Mouse (Mus musculus) heart, embryonic 12.5 days (tissue): ENCODE results near the gene Dbi. TPM values are rescaled to one million over a fixed set of nuclear protein-coding genes. Genes with fewer than 3 reads are reported as not detected.

Source experiments
- ATAC-seq: fragments of 200-750 bp; cut with Nextera tagmentation; 2 replicates; pipeline ENCODE4 v1.8.0; 2017; ENCODE audit warnings: moderate TSS enrichment, moderate library complexity; ENCODE audit not compliant: insufficient number of reproducible peaks, low FRiP score
- H3K27ac ChIP-seq: fragments of 300-500 bp; sonication (generic); 2 replicates; pipeline ENCODE4 v1.5.1; 2016; ENCODE audit warnings: mild to moderate bottlenecking, moderate library complexity; ENCODE audit not compliant: poor library complexity, severe bottlenecking
- H3K27me3 ChIP-seq: fragments of 300-500 bp; sonication (generic); replicated peaks from 2 replicates; pipeline ENCODE4 v1.6.1; 2016; ENCODE audit warnings: mild to moderate bottlenecking, moderate library complexity
- H3K36me3 ChIP-seq: fragments of 300-500 bp; sonication (generic); 2 replicates; pipeline ENCODE4 v1.6.1; 2016; ENCODE audit warnings: mild to moderate bottlenecking, moderate library complexity
- H3K4me1 ChIP-seq: fragments of 300-500 bp; sonication (generic); replicated peaks from 2 replicates; pipeline ENCODE4 v1.6.1; 2016; ENCODE audit warnings: mild to moderate bottlenecking
- H3K4me2 ChIP-seq: fragments of 300-500 bp; sonication (generic); 2 replicates; pipeline ENCODE4 v1.6.1; 2016; ENCODE audit warnings: mild to moderate bottlenecking, moderate library complexity
- H3K4me3 ChIP-seq: fragments of 300-500 bp; sonication (generic); 2 replicates; pipeline ENCODE4 v1.5.1; 2016; ENCODE audit warnings: mild to moderate bottlenecking
- H3K9ac ChIP-seq: fragments of 300-500 bp; sonication (generic); 2 replicates; pipeline ENCODE4 v1.6.1; 2016; ENCODE audit warnings: mild to moderate bottlenecking, moderate library complexity
- H3K9me3 ChIP-seq: fragments of 300-500 bp; sonication (generic); replicated peaks from 2 replicates; pipeline ENCODE4 v1.6.1; 2016; ENCODE audit warnings: mild to moderate bottlenecking, moderate library complexity
- WGBS: fragments of 180-500 bp; shearing (Covaris S2); methylation state at CpG from one replicate; pipeline ENCODE4 v1.1.7; 2016; 5-methylcytosine and 5-hydroxymethylcytosine counted together
- polyA plus RNA-seq: library from polyadenylated mRNA; unstranded; fragments of >200 nt; fragmentation: Nextera tagmentation; extraction: Ambion mirVana; gene quantifications from 2 replicates; pipeline ENCODE4 v1.2.1, GENCODE M21; 2016

Gene Dbi
- polyA plus RNA-seq, 1 experiment from 2014 or later = 695 TPM

DNA sequence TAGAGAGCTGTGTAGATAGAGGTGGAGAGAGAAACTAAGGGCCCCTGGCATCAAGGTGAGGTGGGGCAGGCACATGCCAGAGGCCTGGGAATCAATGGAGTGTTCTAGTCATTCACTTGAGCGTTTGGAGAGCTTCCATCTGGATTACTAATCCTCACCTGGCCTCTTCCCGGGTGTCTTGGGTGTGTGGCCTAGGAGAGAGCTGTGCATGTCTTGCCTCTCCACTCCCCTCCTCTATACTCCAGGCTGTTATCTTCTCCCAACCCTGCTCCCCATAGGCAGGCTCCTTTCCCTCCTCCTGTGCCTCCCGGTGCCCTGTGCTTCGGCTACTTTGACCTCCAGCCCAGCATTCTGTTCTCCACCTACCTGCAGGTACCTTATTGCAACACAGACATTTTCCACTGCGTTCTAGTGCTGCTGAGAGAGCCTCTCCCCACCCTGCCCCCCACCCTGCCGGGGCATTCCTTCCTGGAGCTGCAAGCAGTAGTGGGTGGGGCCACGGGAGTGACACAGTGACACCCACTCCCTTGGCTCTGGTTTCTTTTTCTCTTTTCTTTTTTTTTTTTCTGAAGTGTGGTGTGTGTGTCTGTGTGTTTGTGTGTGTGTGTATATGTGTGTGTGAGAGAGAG lies 37.8 kb downstream of the Dbi start:
- 8% methylated on average over 7 of the region's 7 CpGs for WGBS
- no peak overlapping the region for H3K9ac ChIP-seq
- H3K4me1 ChIP-seq = peaks cover 29% of the 10 kb centered on the region
- no peaks in the 10 kb centered on the region for H3K36me3 ChIP-seq
- H3K27me3 ChIP-seq = no peaks in the 10 kb centered on the region
- no peaks in the 10 kb centered on the region for H3K9me3 ChIP-seq
- peak overlapping the region; percentile 43; the same call in 1 of the 2 replicates for H3K27ac ChIP-seq
- no peak overlapping the region for H3K4me3 ChIP-seq
- H3K4me2 ChIP-seq = peak overlapping the region; percentile 29
- ATAC-seq = peak; percentile 63; the same call in 1 of the 2 replicates

DNA sequence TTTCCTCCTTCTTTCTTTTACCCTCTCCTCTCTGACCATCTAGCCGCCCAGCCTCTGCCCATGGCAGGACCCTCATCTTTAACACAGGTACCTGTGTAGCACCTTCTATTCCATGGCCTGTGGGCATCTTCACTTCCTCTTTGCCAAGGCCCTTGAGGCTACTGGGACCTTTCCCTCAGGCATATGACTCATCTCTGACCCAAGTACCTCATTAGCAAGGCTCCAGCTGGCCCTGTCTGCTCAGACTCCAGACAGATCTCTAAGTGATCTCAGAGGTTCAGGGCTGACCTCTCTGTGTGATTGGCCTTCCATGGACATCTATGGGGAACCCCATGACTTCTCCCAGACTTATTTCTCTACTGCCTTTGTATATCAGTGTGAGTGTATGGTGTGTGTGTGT lies 40.2 kb downstream of the Dbi start:
- Histone ChIP-seq H3K4me1 (peaks cover 26% of the 10 kb centered on the region), H3K4me2 (no peak overlapping the region), H3K9me3 (no peaks in the 10 kb centered on the region), H3K9ac (no peak overlapping the region), H3K27me3 (no peaks in the 10 kb centered on the region), H3K27ac (no peak overlapping the region), H3K4me3 (no peak overlapping the region), H3K36me3 (no peaks in the 10 kb centered on the region)
- 79% methylated on average over 1 of the region's 1 CpGs for WGBS
- ATAC-seq = no peak

DNA sequence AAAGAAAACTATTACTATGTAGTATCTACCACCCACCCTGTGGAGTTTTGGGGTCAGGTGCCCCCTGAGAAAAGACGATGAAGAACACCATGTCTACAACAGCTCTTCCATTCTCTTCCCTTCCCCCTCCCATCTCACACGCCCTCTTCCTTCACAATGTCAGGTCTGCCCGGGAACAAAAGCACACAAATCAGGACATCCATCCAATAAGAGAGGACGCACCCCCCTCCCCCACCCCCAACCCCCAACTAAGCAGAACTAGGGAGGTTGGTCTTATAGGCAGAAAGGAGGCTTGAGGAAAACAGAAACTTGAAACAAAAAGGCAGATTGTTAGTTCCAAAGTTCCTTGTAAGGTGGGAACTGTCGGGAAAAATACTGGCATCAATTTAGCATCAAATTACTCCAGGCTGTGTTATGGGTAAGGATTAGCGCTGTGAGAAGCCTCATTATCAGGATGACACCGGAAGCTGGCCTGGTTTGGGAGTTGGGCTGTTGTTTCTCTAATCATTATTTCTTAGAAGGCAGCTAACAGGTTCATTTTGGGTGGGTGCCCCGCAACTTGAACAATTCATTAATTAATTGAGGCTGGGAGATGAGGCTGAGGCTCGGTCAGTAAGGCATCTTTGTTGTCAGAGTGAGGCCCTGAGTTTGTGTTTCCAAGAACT lies 43.0 kb downstream of the Dbi start:
- no peaks in the 10 kb centered on the region for H3K36me3 ChIP-seq
- H3K9me3 ChIP-seq = no peaks in the 10 kb centered on the region
- no peaks in the 10 kb centered on the region for H3K27me3 ChIP-seq
- WGBS = 25% methylated on average over 9 of the region's 9 CpGs
- no peak overlapping the region for H3K27ac ChIP-seq
- H3K4me2 ChIP-seq = no peak overlapping the region
- no peak overlapping the region for H3K9ac ChIP-seq
- no peak overlapping the region for H3K4me3 ChIP-seq
- H3K4me1 ChIP-seq = peaks cover 23% of the 10 kb centered on the region
- ATAC-seq = no peak

DNA sequence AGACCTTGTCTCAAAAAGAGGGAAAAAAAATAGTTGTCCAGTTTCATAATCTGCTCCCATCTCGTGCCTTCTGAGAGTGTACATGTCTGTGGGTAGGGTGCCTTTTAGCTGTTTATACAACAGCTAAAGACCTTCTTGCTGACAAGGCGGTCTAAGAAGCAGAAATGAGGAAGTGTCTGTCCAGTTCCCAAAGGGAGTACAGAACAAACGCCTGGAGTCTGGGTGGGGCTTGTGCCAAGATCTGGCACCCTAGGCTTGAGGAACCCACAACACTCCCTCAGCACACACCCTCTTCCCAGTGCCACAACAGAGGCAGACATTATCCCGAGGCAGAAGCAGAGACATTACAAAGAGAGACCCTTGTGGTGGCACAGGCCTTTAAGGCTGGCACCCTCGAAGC lies 45.4 kb downstream of the Dbi start:
- no peak overlapping the region for H3K9ac ChIP-seq
- peaks cover 19% of the 10 kb centered on the region for H3K4me1 ChIP-seq
- H3K36me3 ChIP-seq = no peaks in the 10 kb centered on the region
- H3K9me3 ChIP-seq = no peaks in the 10 kb centered on the region
- WGBS = 79% methylated on average over 5 of the region's 5 CpGs
- ATAC-seq = no peak
- no peak overlapping the region for H3K4me3 ChIP-seq
- H3K4me2 ChIP-seq = no peak overlapping the region
- no peak overlapping the region for H3K27ac ChIP-seq
- no peaks in the 10 kb centered on the region; the same call in 1 of the 2 replicates for H3K27me3 ChIP-seq

DNA sequence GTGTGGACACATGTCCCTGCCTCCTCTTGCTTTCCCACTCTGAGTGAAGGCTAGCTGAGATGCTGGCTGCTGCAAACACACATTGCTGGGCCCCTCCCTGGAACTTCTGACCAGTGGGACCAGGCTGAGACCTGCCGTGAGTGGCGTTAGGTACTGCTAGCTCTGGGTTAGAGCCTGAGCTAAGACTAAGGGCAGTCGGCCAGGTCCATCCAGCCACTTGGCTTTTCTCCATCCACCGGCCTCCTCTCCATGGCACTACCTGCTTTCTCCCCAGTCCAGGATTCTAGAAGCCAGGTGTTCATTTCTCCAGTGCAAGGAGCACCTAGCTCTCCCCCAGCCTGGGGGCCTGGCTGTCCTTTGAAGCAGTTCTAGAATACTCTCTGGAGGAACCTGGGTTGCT lies 45.9 kb downstream of the Dbi start:
- Histone ChIP-seq H3K27ac (no peak overlapping the region), H3K9me3 (no peaks in the 10 kb centered on the region), H3K36me3 (no peaks in the 10 kb centered on the region), H3K9ac (no peak overlapping the region), H3K27me3 (no peaks in the 10 kb centered on the region; the same call in 1 of the 2 replicates), H3K4me3 (no peak overlapping the region), H3K4me2 (no peak overlapping the region), H3K4me1 (peaks cover 19% of the 10 kb centered on the region)
- ATAC-seq = no peak
- WGBS = 70% methylated on average over 4 of the region's 4 CpGs

DNA sequence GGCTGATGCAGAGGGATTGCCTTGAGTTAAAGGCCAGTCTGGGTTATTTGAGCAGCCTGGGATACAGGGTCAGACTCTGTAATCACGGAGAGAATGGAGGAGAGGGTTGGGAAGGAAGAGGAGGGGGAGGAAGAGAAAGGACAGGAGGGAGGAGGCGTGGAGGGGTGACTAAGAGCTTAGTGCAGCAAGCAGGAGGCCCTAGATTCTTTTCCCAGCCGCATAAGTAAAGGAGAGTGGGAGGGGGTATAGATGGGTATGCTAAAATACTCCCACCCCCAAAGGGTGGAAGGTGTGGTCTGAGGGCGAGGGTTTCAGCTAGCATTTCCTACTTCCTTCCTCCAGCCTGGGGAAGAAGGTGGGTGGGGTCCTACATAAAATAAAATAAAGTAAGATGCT lies 46.6 kb downstream of the Dbi start:
- Histone ChIP-seq H3K4me2 (peak overlapping the region; percentile 89), H3K9me3 (no peaks in the 10 kb centered on the region), H3K27me3 (no peaks in the 10 kb centered on the region; the same call in 1 of the 2 replicates), H3K36me3 (no peaks in the 10 kb centered on the region), H3K4me3 (peak overlapping the region; percentile 46), H3K4me1 (peaks cover 19% of the 10 kb centered on the region), H3K27ac (peak overlapping the region; percentile 45; the same call in 1 of the 2 replicates), H3K9ac (peak overlapping the region; percentile 62; the same call in 1 of the 2 replicates)
- peak; percentile 35; the same call in 1 of the 2 replicates for ATAC-seq
- 34% methylated on average over 4 of the region's 4 CpGs for WGBS

DNA sequence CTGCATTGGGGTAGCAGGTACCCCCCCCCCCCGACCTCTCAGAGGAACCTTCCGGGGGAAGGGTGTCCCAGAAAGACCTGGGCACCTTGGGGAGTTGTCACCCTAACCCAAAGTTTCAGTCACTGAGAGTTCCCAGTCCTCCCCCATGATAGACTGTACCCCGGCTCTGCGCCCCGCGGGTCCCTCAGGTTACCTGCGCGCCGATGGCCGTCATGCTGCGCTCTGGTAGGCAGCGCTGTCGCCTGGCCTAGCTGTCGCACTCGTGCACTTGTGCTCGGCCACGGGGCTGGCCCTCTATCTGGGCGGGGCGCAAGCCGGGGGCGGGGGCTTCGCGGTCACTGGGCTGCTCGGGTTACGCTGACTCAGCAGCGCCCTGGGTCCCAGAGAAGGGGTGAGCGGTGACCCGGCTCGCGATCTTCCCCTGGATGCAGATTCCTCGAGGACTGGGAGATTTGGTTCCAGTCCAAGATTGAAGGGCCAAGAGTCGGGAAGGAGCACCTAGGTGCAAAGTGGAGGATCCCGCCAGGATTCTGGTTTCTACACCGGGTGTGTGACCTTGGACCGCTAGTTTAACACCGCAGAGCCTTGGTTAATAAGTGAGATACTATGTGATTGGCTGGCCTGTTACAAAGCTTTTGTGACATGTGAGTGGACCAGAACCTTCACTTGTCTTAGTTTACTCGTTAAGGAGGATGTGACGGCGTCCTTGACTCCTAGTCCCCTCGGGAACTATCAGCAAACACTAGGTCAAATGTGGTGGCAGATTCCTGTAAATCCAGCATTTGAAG lies 47.2 kb downstream of the Dbi start, which contains the start of gene Tmem37:
Tmem37 (minus strand) TSS at position 556 of the 788 bp plus-strand sequence.
- Histone ChIP-seq H3K9ac (peak within 1 kb of the TSS; percentile 62), H3K27ac (peak within 1 kb of the TSS; percentile 45; the same call in 1 of the 2 replicates), H3K4me3 (peak within 1 kb of the TSS; percentile 46), H3K4me2 (peak within 1 kb of the TSS; percentile 89), H3K27me3 (no peaks in the 10 kb centered on the region; the same call in 1 of the 2 replicates), H3K9me3 (no peaks in the 10 kb centered on the region), H3K36me3 (no peaks in the 10 kb centered on the region), H3K4me1 (peaks cover 23% of the 10 kb centered on the region)
- WGBS = 1% methylated on average over 40 of the region's 40 CpGs
- ATAC-seq = peak; percentile 85

DNA sequence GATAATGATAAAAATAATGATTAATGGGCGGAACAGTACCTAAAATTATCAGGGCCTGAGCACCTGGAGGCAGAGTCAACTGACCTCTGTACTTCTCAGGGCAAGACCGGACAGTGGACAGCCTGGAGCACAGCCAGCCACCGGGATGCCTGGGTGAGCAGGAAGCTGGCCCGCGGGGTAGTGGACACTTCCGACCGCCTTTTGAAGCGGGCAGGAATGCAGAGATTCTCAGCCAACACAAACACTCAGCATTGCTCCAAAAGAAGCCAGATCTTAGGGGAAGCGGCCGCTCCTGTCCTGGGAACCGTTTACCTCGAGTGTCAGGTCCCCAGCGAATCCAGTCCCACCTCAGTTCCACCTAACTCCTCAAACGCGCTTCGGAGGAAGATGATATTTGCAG lies 48.0 kb downstream of the Dbi start:
- H3K27me3 ChIP-seq = no peaks in the 10 kb centered on the region; the same call in 1 of the 2 replicates
- WGBS = 5% methylated on average over 16 of the region's 16 CpGs
- ATAC-seq = no peak
- no peaks in the 10 kb centered on the region for H3K9me3 ChIP-seq
- H3K4me3 ChIP-seq = peak overlapping the region; percentile 46
- H3K4me1 ChIP-seq = peaks cover 23% of the 10 kb centered on the region
- peak overlapping the region; percentile 62 for H3K9ac ChIP-seq
- peak overlapping the region; percentile 89 for H3K4me2 ChIP-seq
- no peak overlapping the region for H3K27ac ChIP-seq
- H3K36me3 ChIP-seq = peaks cover 2% of the 10 kb centered on the region; the same call in 1 of the 2 replicates

DNA sequence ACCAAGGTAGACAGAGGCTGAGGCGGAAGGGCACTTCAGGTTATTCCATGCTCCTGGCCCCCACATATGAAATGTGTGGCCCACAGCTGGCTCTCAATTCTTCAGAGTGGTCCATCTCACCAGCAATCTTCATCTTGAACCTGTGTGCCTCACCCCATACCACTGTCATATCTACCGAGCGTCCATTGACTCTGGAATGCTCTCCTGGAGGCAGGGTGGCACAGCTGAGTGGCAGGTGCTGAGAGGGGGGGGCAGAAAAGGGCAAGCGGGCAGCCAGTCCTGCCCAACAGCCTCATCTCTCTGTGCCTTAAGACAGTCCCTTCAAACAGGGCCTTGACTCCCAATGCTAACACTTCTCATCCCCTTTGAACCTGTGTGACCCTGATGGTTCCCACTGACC lies 49.7 kb downstream of the Dbi start:
- no peaks in the 10 kb centered on the region; the same call in 1 of the 2 replicates for H3K27me3 ChIP-seq
- H3K9ac ChIP-seq = no peak overlapping the region
- no peak overlapping the region for H3K4me3 ChIP-seq
- no peak overlapping the region for H3K27ac ChIP-seq
- ATAC-seq = no peak
- WGBS = 82% methylated on average over 4 of the region's 4 CpGs
- no peak overlapping the region for H3K4me2 ChIP-seq
- H3K4me1 ChIP-seq = peaks cover 23% of the 10 kb centered on the region
- no peaks in the 10 kb centered on the region for H3K9me3 ChIP-seq
- H3K36me3 ChIP-seq = peaks cover 9% of the 10 kb centered on the region; the same call in 1 of the 2 replicates

DNA sequence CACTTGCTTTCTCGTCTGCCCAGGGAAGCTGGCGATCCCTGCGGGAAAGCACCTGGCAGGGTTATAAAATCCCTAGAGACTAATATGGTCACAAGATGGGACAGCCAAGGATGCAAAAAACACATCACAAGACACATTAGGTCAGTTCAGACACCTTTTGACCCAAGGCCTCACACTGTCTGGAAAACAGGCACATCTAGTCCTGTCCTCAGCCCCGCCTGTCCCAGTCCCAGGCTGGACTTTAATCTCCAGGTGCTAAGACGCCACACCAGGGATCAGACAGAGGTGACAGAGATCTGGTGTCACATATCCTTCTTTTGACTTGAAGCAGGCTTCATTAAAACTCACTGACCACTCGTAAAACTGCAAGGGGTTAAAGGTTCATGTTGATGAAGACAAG lies 50.7 kb downstream of the Dbi start:
- Histone ChIP-seq H3K4me2 (no peak overlapping the region), H3K9ac (no peak overlapping the region; the same call in 1 of the 2 replicates), H3K4me3 (no peak overlapping the region), H3K36me3 (peaks cover 9% of the 10 kb centered on the region; the same call in 1 of the 2 replicates), H3K9me3 (no peaks in the 10 kb centered on the region), H3K4me1 (peaks cover 23% of the 10 kb centered on the region), H3K27me3 (no peaks in the 10 kb centered on the region; the same call in 1 of the 2 replicates), H3K27ac (no peak overlapping the region)
- 61% methylated on average over 6 of the region's 6 CpGs for WGBS
- ATAC-seq = no peak

DNA sequence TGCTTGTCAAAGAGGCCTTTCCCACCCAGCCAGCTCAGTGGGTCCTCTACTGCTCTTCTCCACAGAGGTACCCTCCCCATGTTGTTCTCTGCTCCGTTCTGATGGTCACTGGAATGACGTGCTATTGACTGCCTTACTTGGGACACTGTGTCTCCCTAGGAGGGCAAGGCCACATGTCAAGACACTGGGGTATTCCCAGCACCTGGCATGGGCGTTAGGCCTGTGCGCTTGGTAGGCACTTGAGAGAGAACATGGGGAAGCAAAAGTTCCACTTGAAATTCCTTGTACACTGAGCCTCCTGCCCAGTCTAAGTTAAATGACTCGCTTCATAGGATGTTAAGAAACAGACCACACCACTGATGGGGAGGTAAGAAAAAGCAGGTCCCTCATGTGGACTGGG lies 51.8 kb downstream of the Dbi start:
- WGBS = 61% methylated on average over 5 of the region's 5 CpGs
- Histone ChIP-seq H3K27ac (no peak overlapping the region), H3K9me3 (no peaks in the 10 kb centered on the region), H3K4me3 (no peak overlapping the region), H3K4me2 (no peak overlapping the region), H3K27me3 (no peaks in the 10 kb centered on the region; the same call in 1 of the 2 replicates), H3K4me1 (peaks cover 15% of the 10 kb centered on the region), H3K36me3 (peaks cover 9% of the 10 kb centered on the region; the same call in 1 of the 2 replicates), H3K9ac (no peak overlapping the region)
- no peak for ATAC-seq
